Mouse (Mus musculus) ES-Bruce4 (cell line): ENCODE results near the gene Man1a. TPM values are rescaled to one million over a fixed set of nuclear protein-coding genes. Genes with fewer than 3 reads are reported as not detected.

Experiments used
- H3K27ac ChIP-seq: 2 replicates; pipeline ENCODE4 v1.5.1; 2012; ENCODE audit warnings: low read length, inconsistent platforms; ENCODE audit not compliant: insufficient read depth
- H3K27me3 ChIP-seq: 2 replicates; pipeline ENCODE4 v1.6.1; 2012; ENCODE audit warnings: mild to moderate bottlenecking, low read length, inconsistent platforms; ENCODE audit not compliant: control insufficient read depth, poor library complexity, insufficient read depth, severe bottlenecking
- H3K36me3 ChIP-seq: 2 replicates; pipeline ENCODE4 v1.6.1; 2012; ENCODE audit warnings: inconsistent platforms, mild to moderate bottlenecking, low read length, moderate library complexity; ENCODE audit not compliant: control insufficient read depth, poor library complexity, insufficient read depth, severe bottlenecking
- H3K4me1 ChIP-seq: one replicate; pipeline ENCODE4 v1.8.1; 2011; ENCODE audit warnings: low read length; ENCODE audit not compliant: control insufficient read depth, insufficient read depth
- H3K4me3 ChIP-seq: 2 replicates; pipeline ENCODE4 v1.5.1; 2011; ENCODE audit warnings: low read depth, mild to moderate bottlenecking, low read length
- H3K9ac ChIP-seq: 2 replicates; pipeline ENCODE4 v1.6.1; 2012; ENCODE audit warnings: low read depth, mild to moderate bottlenecking, inconsistent platforms; ENCODE audit not compliant: poor library complexity, severe bottlenecking
- H3K9me3 ChIP-seq: replicated peaks from 2 replicates; pipeline ENCODE4 v1.6.1; 2012; ENCODE audit warnings: mild to moderate bottlenecking, low read length, inconsistent platforms; ENCODE audit not compliant: control insufficient read depth, poor library complexity, insufficient read depth, severe bottlenecking
- CTCF ChIP-seq: IDR thresholded peaks from one replicate; pipeline ENCODE4 v1.8.1; 2011; ENCODE audit warnings: low read depth, low read length
- EP300 ChIP-seq: IDR thresholded peaks from 2 replicates; pipeline ENCODE4 v1.6.1; 2011; ENCODE audit warnings: low read depth, low read length; ENCODE audit not compliant: insufficient read depth
- POLR2A ChIP-seq: IDR thresholded peaks from one replicate; pipeline ENCODE4 v1.8.1; 2011; ENCODE audit warnings: low read length; ENCODE audit not compliant: insufficient read depth
- polyA plus RNA-seq: library from polyadenylated mRNA; stranded (reverse); fragments of >200 nt; gene quantifications from 2 replicates; pipeline ENCODE4 v1.2.4, GENCODE M21; 2011; ENCODE audit warnings: low read depth; ENCODE audit not compliant: missing spikeins, insufficient read depth, insufficient read length

Man1a gene
- polyA plus RNA-seq, 1 experiment: 4.8 TPM

DNA sequence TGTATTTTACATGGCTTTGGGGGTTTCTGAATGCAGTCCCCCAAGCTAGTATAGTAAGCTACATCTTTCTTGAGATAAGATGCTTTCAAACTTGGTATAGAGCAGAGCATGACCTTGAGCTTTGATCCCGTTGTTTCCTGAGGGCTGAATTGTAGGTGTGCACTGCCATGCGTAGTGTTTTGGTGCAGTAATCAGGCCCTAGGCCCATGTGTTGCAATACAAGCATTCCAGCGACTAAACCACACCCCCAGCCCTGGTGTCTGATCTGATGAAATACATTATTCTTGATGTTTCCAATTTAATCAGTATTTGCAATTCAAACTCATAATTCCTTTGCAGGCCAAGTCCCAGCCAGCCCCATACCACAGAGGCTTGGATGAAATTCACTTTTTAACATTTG is 158.9 kb downstream of the Man1a start:
- Histone ChIP-seq H3K27ac (no peak overlapping the region), H3K27me3 (no peaks in the 10 kb centered on the region), H3K9ac (no peak overlapping the region), H3K36me3 (no peaks in the 10 kb centered on the region), H3K9me3 (no peaks in the 10 kb centered on the region), H3K4me1 (no peaks in the 10 kb centered on the region), H3K4me3 (no peak overlapping the region)
- TF ChIP-seq EP300 (no peak), POLR2A (no peak), CTCF (no peak)

DNA sequence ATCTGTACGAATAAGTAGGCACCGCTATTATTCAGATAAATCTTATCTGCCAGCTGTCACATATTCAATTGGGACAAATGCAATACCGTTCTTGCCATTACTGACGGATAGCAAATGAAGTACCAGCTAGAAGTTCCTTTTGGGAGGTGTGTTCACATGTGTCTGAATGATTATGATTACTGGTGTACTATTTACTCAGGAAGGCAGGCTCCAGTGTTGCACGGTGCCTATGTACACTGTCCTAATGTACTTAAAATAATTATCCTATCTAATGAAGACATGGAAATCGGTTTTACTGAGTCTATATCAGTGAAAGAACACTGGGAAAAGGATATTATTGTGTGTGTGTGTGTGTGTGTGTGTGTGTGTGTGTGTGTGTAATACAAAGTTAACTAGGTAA is 160.7 kb downstream of the Man1a start:
- no peaks in the 10 kb centered on the region for H3K9me3 ChIP-seq
- no peak overlapping the region for H3K4me3 ChIP-seq
- H3K27me3 ChIP-seq: no peaks in the 10 kb centered on the region
- no peaks in the 10 kb centered on the region for H3K4me1 ChIP-seq
- H3K36me3 ChIP-seq: no peaks in the 10 kb centered on the region
- TF ChIP-seq POLR2A (no peak), EP300 (no peak), CTCF (no peak)
- H3K9ac ChIP-seq: no peak overlapping the region
- no peak overlapping the region for H3K27ac ChIP-seq

DNA sequence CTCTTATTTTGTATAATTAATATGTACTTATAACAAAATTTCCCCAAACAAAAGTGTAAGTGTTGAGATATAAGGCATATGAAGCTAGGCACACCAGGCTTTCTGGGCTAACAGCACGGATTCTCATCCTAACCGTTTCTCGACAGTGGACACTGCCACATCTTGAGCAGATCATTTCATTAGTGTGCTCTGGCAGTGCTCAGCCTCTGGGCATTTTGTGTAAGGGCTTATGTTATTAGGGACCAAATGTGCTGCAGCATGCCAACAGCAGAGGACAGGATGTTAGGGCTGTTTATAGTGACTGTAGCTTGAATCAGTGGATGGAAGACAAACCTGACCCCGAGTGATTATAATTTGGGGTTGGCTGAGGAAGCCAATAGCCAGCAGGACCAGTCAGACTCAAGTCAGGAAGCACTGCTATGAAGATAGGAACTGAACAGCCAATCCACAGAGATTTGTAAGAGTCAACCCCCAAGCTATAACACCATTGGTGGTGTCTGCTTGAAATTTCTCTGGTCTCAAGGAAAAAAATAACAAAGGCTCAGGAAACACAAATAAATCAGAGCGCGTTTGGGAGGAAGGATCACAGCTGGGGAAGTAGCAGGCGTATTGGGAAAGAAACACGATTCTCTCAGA is 161.3 kb downstream of the Man1a start:
- no peak overlapping the region for H3K4me3 ChIP-seq
- H3K4me1 ChIP-seq: no peaks in the 10 kb centered on the region
- no peak overlapping the region for H3K27ac ChIP-seq
- TF ChIP-seq CTCF (no peak), EP300 (no peak)
- H3K9me3 ChIP-seq: no peaks in the 10 kb centered on the region
- H3K27me3 ChIP-seq: no peaks in the 10 kb centered on the region
- no peaks in the 10 kb centered on the region for H3K36me3 ChIP-seq
- no peak overlapping the region for H3K9ac ChIP-seq

DNA sequence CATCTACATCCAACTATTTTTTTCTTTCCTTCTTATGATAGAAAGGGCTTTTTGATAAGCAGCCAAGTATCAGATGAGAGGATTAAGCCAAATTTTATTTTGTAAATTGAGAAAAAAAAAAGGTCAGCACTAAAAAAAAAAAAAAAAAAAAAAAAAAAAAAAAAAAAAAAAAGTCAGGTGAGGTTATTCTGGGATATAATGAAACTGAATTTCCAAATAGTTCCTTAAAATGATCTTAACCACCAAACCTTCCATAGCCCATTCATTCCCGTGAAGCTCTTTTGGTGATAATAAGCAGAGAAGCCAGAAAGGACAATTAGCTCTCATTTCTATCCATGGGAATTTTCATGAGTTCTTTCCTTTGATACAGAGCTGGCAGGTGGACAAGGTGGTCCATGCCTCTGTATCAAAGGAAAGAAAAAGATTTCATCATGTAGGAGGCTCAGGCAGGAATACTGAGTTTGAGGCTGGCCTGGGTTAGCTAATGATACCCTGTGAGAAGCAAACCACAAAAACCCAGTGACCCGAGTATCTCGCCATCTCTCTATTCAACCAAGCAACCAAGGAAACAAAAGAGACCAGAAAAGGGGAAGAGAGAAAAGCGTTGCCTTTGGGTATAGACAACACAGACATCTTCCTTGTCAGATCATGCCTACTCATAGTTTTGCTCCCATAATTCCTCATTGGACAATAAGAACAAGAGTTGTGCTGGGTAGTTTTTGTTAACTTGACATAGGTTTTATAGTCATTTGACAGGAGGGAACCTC is 162.7 kb downstream of the Man1a start:
- Histone ChIP-seq H3K9ac (no peak overlapping the region), H3K4me1 (no peaks in the 10 kb centered on the region), H3K27me3 (no peaks in the 10 kb centered on the region), H3K4me3 (no peak overlapping the region), H3K36me3 (no peaks in the 10 kb centered on the region), H3K9me3 (no peaks in the 10 kb centered on the region), H3K27ac (no peak overlapping the region)
- TF ChIP-seq CTCF (no peak), POLR2A (no peak), EP300 (no peak)

DNA sequence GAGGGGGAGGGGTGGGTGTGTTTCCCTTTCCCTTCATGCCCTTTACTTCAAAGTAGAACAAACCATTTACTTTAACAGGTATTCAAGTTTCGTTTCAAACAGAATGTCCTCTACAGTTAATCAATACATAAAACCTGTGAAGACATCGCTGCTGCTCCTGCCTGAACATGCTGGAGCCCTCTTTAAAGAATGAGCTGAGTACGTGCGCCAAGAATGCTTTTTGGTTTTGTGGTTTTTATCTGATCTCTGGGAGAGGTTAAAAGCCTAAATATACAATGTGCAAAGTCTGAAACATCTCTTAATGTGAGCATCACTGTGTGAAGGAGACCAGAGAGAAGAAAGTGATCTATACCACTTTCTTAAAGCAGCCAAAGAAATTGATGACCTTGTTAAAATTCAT is 186.9 kb downstream of the Man1a start:
- no peaks in the 10 kb centered on the region for H3K36me3 ChIP-seq
- no peak for TF ChIP-seq POLR2A
- no peak for TF ChIP-seq EP300
- no peak for TF ChIP-seq CTCF
- H3K27ac ChIP-seq: no peak overlapping the region
- H3K4me3 ChIP-seq: no peak overlapping the region
- H3K27me3 ChIP-seq: no peaks in the 10 kb centered on the region
- no peaks in the 10 kb centered on the region for H3K9me3 ChIP-seq
- no peaks in the 10 kb centered on the region for H3K4me1 ChIP-seq
- H3K9ac ChIP-seq: no peak overlapping the region

DNA sequence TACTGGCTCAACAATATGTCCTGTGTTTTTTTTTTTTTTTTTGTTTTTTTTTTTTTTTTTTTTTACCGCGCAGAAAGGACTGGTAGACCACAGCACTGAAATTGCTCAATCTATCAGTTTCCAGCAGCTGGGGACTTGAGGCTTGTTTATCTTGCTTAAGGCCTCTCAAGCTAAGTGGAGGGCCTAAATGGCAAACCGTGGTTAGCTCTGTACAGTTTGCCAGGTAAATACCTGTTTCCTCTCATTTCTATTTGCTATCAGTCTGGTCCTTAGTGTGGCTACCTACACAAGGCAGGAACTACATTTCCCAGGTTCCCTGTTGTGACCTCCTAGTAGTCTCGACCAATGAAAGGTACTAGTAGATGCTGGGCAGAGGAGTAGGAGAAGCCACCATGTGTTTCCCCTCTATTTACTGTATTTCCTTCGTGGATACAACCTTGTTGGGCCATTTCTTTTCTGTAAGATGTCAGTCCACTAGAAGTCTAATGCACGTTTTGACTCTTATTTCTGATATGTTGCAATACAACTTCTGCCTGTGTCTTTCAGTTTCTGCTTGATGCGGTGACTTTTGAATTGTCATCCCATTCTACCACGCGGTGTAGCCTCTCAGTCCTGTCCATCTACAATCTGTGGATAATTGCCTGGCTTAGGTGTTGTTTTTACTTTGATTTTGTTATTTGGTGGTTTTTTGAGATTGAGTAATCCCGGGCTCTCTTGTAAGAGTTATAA is 187.9 kb downstream of the Man1a start:
- H3K9ac ChIP-seq: no peak overlapping the region
- H3K36me3 ChIP-seq: no peaks in the 10 kb centered on the region

More for the DNA sequence above, 187.9 kb downstream of the Man1a start:
- H3K4me3 ChIP-seq: no peak overlapping the region
- H3K4me1 ChIP-seq: no peaks in the 10 kb centered on the region
- H3K9me3 ChIP-seq: no peaks in the 10 kb centered on the region
- no peaks in the 10 kb centered on the region for H3K27me3 ChIP-seq
- H3K27ac ChIP-seq: no peak overlapping the region
- no peak for TF ChIP-seq POLR2A
- no peak for TF ChIP-seq EP300
- no peak for TF ChIP-seq CTCF
